Mouse (Mus musculus): Measurements from ENCODE around the gene Fbn1.

Fbn1 gene

GRCm38 (mm10) chr2:125454781-125455180, 53.0 kb downstream of the Fbn1 start:
- CTCF ChIA-PET: interaction anchor here (0.6 kb wide), 1 partner anchor 97 kb away, joined by 9 read pairs; no protein-coding TSS in a partner anchor

DNA sequence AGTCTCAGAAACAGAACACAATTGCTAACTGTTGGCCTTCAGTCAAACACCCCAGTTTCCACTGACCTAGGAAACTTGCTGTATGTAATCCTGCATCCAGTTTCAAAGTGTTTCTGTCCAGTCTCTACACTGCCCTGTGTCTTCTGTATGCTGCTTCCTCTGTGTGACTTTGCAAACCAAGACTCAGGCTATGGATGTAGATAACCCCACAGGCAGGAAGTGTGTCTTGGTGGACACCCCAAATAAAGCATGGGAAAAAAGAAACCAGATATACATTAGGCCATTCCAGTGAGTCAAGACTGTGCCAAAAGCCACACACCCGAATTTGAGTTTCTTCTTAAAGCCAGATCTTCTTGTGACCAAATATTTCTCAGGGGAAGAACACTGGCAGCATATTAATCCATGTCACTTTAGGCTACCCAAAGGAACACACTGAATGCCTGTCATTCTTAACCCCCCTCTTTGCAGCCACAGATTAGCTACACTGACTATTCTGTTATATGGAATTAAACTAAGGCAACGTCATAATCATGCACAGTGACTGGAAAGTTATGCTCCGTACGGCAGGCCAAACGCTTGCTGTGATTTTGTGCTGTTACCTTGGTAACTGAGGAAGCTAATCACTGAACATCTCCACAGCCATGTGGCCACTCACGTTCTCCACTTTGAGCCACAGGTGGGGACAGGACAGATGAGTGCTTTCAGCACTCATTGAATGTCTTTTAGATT, 55.3 kb downstream of the Fbn1 start:
- CTCF ChIA-PET: no interaction called here

- CTCF ChIA-PET: no interaction called here
Measured at GRCm38 (mm10) chr2:125449361-125449760, 58.4 kb downstream of the Fbn1 start.

GRCm38 (mm10) chr2:125448881-125449280, 58.9 kb downstream of the Fbn1 start:
- CTCF ChIA-PET: no interaction called here

DNA sequence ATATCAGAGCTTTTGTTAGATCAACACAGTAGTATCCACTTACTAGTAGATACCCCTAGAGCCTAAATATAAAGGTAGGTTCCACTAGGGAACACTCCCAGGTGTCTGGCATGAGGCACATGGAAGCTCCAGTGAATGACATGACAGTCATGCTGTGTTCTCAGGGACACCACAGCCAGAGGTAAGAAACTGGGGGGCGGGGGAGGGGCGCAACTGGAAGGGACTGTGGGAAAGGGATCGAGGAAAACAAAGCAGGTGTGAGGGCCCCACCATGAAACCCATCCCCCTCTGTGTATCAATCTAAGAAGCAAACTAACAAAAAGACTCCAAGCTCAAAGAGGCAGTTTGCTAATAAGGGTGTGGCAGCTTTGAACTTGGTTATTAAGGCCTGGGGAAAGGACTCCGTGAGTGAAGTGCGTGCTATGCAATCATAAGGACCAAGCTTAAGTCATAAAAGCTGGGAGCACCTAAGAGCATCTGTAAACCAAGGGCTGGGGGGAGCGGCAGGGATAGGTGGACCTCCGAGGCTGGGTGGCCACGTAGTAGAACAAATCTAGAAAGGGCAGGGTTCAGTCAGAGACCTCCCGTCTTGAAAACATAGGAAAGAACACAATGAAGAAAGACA, 60.4 kb downstream of the Fbn1 start:
- CTCF ChIA-PET: no interaction called here

DNA sequence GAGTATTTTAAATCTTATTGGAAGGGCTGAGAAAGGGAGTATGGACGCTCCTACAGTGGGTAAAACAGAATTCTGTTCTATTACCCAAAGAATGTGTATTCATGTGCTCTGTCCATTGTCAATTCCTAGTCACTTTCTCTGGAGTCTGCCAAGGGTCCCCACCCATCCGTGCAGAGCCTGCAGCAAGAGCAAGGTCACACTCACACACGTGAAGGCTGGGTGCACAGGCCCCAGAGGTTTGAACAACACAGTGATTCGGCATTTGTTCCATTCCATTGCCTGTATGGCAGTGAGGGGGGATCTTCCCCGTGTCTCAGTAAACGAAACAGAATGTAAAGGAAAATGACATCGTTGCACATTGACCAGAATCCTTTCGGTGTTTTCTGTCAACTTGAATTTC, 69.4 kb downstream of the Fbn1 start:
- CTCF ChIA-PET: no interaction called here

DNA sequence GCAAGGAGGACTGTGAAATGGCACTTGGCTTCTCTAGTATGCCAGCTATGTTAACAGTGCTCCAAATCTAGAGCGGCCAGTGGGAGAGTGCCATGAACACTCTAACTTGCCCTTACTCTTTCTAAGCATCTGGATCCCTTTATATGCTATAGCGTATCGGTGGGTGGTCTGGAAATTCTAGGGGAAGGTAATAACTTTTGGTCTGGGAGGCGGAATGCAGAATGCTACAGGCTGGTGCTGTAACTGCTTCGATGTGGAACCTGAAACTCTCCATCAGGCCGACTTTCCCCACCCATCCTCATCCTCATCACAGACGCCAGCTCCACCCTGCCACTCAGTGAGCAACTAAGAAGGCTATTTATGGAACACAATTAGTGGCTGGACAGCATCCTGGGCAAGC, 71.6 kb downstream of the Fbn1 start:
- CTCF ChIA-PET: no interaction called here

- CTCF ChIA-PET: no interaction called here
Measured at GRCm38 (mm10) chr2:125433524-125433923, 74.3 kb downstream of the Fbn1 start.

GRCm38 (mm10) chr2:125431491-125431890, 76.3 kb downstream of the Fbn1 start:
- CTCF ChIA-PET: no interaction called here

DNA sequence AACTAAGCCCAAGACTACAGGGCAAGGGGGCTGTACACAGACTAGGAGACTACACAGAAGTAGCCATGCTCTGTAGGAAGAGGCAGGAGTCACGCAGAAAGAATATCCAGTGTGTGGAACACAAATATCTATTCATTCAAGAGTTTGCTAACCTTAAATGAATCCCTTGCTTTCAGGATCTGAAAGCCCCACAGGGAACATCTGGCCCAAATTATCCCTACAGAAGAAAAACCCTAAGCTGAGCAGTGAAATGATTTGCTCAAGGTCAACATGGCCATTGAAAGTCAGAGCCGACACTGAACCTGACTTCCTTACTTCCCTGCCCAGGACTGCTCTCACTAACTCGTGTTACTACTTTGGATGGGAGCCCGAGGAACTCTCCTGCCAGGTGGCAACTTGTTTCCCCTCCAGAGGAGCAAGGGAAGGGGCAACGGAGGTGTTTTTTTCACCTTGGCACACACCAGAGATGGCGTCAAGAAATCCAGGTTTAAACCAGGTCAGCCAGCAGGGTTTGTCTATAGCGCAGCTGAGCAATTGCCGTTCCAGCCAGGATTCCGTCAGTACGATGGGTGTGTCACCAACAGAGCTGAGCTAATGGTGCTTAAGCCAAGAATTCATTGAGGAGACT, 78.9 kb downstream of the Fbn1 start:
- CTCF ChIA-PET: no interaction called here

DNA sequence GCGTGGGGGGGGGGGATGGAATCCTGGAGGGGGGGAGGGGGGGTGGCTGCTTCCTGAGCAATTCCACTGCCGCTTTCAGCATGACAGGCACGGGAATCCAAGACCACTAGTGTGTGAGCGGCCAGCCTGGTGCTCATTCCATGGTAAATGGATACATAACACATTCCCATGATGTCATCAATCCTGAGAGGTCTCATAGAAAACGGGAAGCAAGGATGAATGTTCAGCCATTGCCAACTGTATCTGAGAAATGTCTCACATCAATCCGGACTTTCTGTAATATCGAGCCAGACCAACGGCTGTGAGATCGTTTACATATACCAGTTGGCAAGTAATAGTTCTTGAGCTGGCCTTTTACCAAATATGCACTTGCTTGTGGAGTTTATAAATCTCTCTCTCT, 87.2 kb downstream of the Fbn1 start:
- CTCF ChIA-PET: no interaction called here

GRCm38 (mm10) chr2:125419681-125420080, 88.1 kb downstream of the Fbn1 start:
- CTCF ChIA-PET: no interaction called here

DNA sequence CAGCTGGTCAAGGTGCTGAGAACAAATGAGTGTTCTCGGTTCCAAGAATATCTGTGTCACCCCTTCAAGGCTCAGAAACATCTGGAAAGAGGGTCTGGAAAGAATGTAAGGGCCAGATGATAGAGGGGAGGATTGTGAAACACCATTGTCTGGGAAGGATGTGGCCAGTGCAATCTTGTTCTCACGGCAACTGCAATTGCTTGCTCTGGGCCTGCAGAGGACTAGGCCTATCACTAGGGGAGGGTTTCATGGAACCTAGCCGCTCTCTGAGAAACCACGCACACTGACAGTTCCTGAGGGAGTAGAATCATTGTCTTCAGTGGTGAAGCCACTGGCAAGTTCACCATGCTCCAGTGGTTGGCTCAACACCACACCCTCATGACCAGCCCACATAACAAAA, 89.2 kb downstream of the Fbn1 start:
- CTCF ChIA-PET: no interaction called here

- CTCF ChIA-PET: no interaction called here
Measured at GRCm38 (mm10) chr2:125416541-125417245, 91.1 kb downstream of the Fbn1 start.

GRCm38 (mm10) chr2:125412351-125412750, 95.4 kb downstream of the Fbn1 start:
- CTCF ChIA-PET: no interaction called here

DNA sequence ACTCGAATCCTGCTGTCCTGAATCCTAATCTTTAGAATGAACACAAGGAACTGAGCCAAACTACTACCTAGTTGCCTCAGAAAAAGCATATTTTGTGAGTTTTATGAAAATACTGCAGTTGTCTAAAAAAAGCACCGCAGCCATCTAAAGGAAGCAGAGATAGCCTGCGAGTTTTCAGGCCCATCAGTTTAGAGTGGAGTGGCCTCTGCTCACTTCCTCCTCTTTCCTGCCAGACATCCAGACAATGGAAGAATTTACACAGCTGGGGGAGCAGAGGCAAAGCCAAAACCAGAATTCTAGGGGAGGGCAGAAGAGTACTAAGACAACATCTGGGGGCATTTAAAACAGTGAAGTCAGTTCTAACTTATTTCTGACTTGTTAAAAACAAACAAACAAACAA, 96.0 kb downstream of the Fbn1 start:
- CTCF ChIA-PET: no interaction called here

DNA sequence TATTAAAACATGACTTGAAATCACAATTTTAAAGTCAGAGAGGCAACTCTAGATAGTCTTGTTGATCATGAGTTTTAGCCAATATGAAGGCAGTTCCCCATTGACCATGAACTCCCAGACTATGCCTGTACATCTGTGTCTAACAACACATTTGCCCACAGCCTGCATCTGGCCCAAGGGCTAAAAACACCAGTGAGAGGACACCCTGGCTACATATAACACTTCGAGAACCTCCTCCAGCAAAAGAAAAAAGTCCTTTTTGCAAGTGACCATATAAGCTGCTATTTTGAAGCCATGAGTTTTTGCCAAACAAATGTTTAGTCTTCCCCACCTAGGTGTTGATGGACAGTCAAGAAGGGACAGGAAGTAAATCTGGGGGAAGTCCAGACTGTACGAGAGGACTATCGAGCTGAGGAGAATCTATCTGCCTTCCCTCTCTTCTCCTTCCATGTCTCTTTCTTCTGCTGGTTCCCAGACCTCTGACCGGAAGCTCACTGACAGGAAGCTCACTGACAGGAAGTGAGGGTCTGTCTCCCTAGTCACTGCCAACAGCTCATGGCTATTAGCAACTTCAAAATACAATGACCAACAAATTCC, 103.2 kb downstream of the Fbn1 start:
- CTCF ChIA-PET: no interaction called here

DNA sequence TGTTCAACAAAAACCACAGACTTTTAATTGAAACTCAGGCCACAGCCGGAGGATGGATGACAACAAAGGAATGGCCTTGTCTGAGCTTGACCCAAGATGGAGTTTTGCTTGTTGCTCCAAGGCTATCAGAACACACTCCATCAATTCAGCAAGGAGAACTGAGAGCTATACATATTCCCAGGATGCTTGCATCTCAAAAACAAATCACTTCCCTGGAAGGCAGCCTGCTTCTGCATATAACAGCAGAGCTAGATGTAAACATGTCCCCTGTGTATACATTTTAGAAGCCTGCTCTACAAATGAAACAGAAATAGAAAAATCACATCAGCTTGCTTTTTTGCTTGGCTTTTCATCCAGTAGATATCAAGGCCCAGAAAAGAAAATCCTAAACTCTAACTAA, 105.5 kb downstream of the Fbn1 start:
- CTCF ChIA-PET: no interaction called here

DNA sequence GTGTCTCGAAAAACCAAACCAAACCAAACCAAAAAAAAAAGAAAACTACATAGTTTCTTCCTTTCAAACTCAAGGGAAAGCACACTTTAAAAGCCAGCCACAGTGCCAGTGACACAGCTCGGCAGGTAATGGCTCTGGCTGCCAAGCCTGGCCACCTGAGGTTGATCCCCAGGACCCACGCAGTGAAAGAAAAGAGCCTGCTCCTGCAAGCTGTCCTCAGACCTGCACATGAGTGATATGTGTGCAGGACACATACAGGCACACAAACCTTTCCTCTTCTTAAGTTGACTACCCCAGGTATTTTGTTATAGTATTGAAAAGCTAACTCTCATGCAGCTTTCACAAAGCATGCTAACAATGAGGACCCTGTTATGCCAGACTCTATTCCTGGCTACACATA, 107.7 kb downstream of the Fbn1 start:
- CTCF ChIA-PET: no interaction called here

DNA sequence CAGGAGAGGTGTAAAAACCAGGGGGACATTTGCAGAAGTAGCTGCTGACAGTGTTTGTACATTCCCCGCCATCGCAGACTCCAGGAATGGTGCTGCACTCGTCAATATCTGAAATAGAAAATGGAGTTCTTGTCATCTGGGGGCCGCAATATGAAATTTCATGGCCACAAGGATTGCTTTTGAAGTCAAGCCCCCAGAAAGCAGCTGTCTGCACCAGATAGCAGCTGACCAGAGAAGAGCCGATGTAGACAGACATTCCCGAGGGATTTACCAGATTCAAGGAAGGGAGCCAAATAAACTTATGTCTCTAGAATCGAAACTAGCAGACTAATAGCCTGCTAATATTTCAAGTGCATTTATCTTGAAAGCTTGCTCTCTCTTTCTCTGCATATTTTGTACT, 110.0 kb downstream of the Fbn1 start:
- CTCF ChIA-PET: no interaction called here

DNA sequence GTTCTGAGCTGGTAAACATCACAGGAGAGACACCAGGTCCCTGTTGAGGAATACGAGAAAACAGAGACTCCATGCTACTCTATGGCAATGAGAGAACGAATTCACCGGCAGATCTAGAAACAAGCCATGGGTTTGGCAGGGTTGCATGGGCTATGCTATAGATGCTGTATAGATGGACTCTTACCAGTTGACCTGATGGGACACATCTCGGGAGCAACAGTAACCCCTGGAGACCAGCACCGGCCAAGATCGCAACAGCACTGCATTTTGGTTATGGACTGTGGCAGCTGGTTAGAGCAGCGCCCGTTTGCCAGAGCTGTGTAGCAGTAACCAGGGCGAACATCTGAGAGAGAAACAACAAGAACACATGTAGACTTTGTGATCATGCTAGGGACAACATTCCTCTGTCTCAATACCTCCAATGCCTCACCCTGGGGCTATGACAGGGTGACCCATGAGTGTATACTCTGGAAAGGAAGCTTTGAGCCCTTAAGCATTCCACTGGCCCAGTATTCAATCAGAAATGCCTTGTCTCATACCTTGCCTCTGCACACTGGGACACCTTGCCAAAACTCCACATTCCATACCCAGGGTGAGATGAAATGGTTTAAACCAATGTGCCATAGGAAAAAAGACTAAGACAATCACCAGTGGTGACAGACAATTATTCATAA, 113.2 kb downstream of the Fbn1 start:
- CTCF ChIA-PET: no interaction called here

GRCm38 (mm10) chr2:125391582-125391981, 116.2 kb downstream of the Fbn1 start:
- CTCF ChIA-PET: no interaction called here

All from spleen, embryonic (tissue).